Comparison of ENCODE assay signal across 20 mouse cellular contexts in the genomic region with DNA sequence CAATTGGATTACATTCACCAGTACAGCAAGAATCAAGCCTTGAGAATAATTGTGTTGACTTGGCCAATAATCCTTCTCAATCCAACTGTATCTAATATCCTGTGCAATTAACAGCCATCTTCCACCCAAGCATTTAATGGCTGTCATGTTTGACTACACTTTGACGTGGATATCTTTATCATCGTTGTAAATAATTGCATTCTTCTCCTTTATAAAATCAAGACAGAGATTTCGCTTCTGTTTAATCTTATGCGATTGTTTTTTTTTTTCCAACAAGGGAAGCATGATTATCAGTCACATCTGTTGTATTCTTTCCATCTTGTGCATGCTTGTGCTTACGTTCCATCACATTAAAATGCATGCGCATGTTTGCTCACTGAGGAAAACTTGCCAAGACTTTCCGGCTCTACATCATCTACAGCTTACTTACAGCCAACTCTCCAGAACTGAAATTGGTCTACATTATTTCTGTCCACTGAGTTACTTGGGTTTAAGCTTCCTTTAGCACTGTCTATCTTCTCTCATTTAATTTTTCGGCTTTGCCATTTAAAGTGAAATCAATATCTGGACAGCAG.
A peak's percentile ranks its signal among the peaks of the same experiment; 100 is the strongest.
DNase-seq lines count a peak whose midpoint lies in the region; TF ChIP-seq lines count a peak whose summit lies in the region.
"Had no signal": no experiment of that assay in that cellular context is flagged by ENCODE, and none has a peak within 500 bp of the region (broad histone marks: within the 10 kb centered on the region; RNA-seq: fewer than 3 reads in every experiment).

No protein-coding gene starts in this region.

- H3K36me3 ChIP-seq in heart, adult 2 months (ENCODE audit: control insufficient read depth, insufficient read depth, low read length): no peaks in the 10 kb centered on the region
- H3K36me3 ChIP-seq: embryonic facial prominence, embryonic 15.5 days; heart, embryonic 10.5 days; hindbrain, embryonic 12.5 days; intestine, embryonic 15.5 days had no signal

- no peaks in the 10 kb centered on the region for H3K4me1 ChIP-seq in heart, adult 2 months (ENCODE audit: control insufficient read depth, insufficient read depth, low read length)
- H3K4me1 ChIP-seq: embryonic facial prominence, embryonic 15.5 days; heart, embryonic 10.5 days; intestine, embryonic 15.5 days had no signal

- 80% methylated on average over 8 of the region's 8 CpGs for WGBS in heart, adult 2 months

- H3K9ac ChIP-seq in heart, adult 2 months (ENCODE audit: low read depth, low read length): no peak overlapping the region
- H3K9ac ChIP-seq: embryonic facial prominence, embryonic 15.5 days; hindbrain, embryonic 12.5 days; intestine, embryonic 15.5 days had no signal

- H3K4me3 ChIP-seq in heart, adult 2 months: no peak overlapping the region
- H3K4me3 ChIP-seq: embryonic facial prominence, embryonic 15.5 days; erythroblast, embryonic 14.5 days; gastrocnemius, adult 2 months; heart, embryonic 10.5 days; hindbrain, embryonic 12.5 days; intestine, embryonic 15.5 days had no signal

- TF ChIP-seq EP300 in heart, adult 2 months (IDR thresholded peaks at IDR 0.05; ENCODE audit: insufficient read depth, low read depth, low read length): no peak

- no peaks in the 10 kb centered on the region for H3K27me3 ChIP-seq in heart, adult 2 months (ENCODE audit: control insufficient read depth, insufficient read depth, low read length)
- H3K27me3 ChIP-seq: embryonic facial prominence, embryonic 15.5 days; hindbrain, embryonic 12.5 days; intestine, embryonic 15.5 days had no signal

- no peak overlapping the region for H3K27ac ChIP-seq in heart, adult 2 months
- H3K27ac ChIP-seq: embryonic facial prominence, embryonic 15.5 days; gastrocnemius, adult 2 months; heart, embryonic 10.5 days; hindbrain, embryonic 12.5 days; intestine, embryonic 15.5 days had no signal

- no peak for TF ChIP-seq POLR2A in heart, adult 2 months (IDR thresholded peaks at IDR 0.05; ENCODE audit: insufficient read depth, low read depth, low read length)

- peak; percentile 12 for DNase-seq in heart, adult 11 months
- no peak for DNase-seq in heart, adult 2 months
- peak; percentile 84 for DNase-seq in Muller cell, postnatal 12 days (ENCODE audit: inconsistent ontology term)
- peak; percentile 33 for DNase-seq in brain, adult 2 months (ENCODE audit: low read depth, low spot score)
- DNase-seq in telencephalon, adult 2 months (ENCODE audit: low read depth, low spot score): peak; percentile 16
- no peak for DNase-seq in kidney, postnatal 10 days
- DNase-seq: adrenal gland, adult 8-10 months; adrenal gland, postnatal 36 days; cerebellum, adult 11-12 months; cerebellum, adult 9-11 months; cerebellum, postnatal 36 days; gastrocnemius, adult 2 months; gastrocnemius, postnatal 25 days; heart, postnatal 10 days; heart, postnatal 4 days had no signal

- TF ChIP-seq CTCF in heart, adult 2 months (IDR thresholded peaks at IDR 0.05): no peak

- no peaks in the 10 kb centered on the region for H3K79me2 ChIP-seq in heart, adult 2 months (replicated peaks; ENCODE audit: control insufficient read depth, insufficient read depth, low read length)

- intact Hi-C loops in heart, adult 2 months (cut with DNase I): no loop called here

Comparison
In these comparisons a context has a peak if more than half of its experiments do, and no peak if none do; other contexts are left out.
1. DNase-seq: peak in heart, adult 11 months (single experiment), Muller cell, postnatal 12 days (single experiment), brain, adult 2 months (single experiment) and telencephalon, adult 2 months (single experiment); none in heart, adult 2 months (0 of 2) and kidney, postnatal 10 days (single experiment).